Mouse (Mus musculus): ENCODE results near the gene Rabep1. TPM values are rescaled to one million over a fixed set of nuclear protein-coding genes. Genes with fewer than 3 reads are reported as not detected.
"Not testable (repeated sequence)": the region's sequence is repeated elsewhere in the genome, so short reads cannot be mapped to it uniquely, and the experiment has no call there.

Gene Rabep1
- polyA plus RNA-seq, 1 experiment from 2014 or later = 40.7 TPM

- H3K4me2 ChIP-seq (ENCODE audit: low read depth) = no peak overlapping the region
- H3K27me3 ChIP-seq (ENCODE audit: control insufficient read depth, insufficient read depth, low read length) = no peaks in the 10 kb centered on the region
- peaks cover 12% of the 10 kb centered on the region for H3K4me1 ChIP-seq (ENCODE audit: control insufficient read depth, insufficient read depth, low read length)
- WGBS = 26% methylated on average over 4 of the region's 4 CpGs
- no peak overlapping the region for H3K9ac ChIP-seq (ENCODE audit: low read length)
- ATAC-seq (ENCODE audit: insufficient read depth, low FRiP score, low TSS enrichment) (no peak), DNase-seq (ENCODE audit: low spot score) (no peak)
- no peaks in the 10 kb centered on the region for H3K36me3 ChIP-seq (ENCODE audit: control insufficient read depth, insufficient read depth, low read length)
- no peak overlapping the region for H3K4me3 ChIP-seq (ENCODE audit: low read depth, low read length)
- H3K9me3 ChIP-seq (ENCODE audit: control insufficient read depth, low read length) = no peaks in the 10 kb centered on the region
- H3K27ac ChIP-seq (ENCODE audit: low read depth, low read length) = no peak overlapping the region
These were observed 1.6 kb upstream of the Rabep1 start for GRCm38 (mm10) chr11:70842983-70843382.

GRCm38 (mm10) chr11:70843701-70844551, 652 bp upstream of the Rabep1 start:
- H3K4me3 ChIP-seq (ENCODE audit: low read depth, low read length) = peak overlapping the region; percentile 98
- H3K9me3 ChIP-seq (ENCODE audit: control insufficient read depth, low read length) = no peaks in the 10 kb centered on the region
- no peak overlapping the region for H3K27ac ChIP-seq (ENCODE audit: low read depth, low read length)
- ATAC-seq (ENCODE audit: insufficient read depth, low FRiP score, low TSS enrichment) = no peak
- H3K4me1 ChIP-seq (ENCODE audit: control insufficient read depth, insufficient read depth, low read length) = peaks cover 12% of the 10 kb centered on the region
- H3K27me3 ChIP-seq (ENCODE audit: control insufficient read depth, insufficient read depth, low read length) = no peaks in the 10 kb centered on the region
- H3K9ac ChIP-seq (ENCODE audit: low read length) = no peak overlapping the region
- DNase-seq (ENCODE audit: low spot score) = no peak
- no peaks in the 10 kb centered on the region for H3K36me3 ChIP-seq (ENCODE audit: control insufficient read depth, insufficient read depth, low read length)
- peak overlapping the region; percentile 86 for H3K4me2 ChIP-seq (ENCODE audit: low read depth)
- WGBS = 21% methylated on average over 12 of the region's 12 CpGs

DNA sequence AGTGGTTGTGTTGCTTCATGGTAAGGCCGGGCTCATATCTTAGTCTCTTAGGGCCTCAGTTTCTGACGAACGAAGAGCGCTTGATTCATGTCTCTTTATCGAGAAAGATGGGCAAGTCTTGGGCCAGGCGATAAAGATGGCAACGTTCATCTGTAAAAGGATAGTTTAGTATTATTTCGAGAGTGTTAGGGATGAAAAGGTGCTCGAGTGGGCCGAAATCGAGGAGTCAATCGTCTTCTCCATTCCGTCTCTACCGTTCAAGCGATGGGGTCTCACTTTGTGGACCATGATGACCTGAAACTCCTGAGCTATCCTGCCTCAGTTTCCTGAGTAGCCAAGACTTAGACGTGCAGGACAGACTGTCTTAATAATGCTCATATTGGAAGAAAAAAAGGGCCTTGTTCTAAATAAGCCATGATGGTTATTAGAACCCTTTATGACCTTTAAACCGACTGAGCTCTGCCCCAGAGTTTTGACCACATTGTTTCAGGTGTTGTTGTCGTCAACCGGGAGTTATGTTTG, 940 bp downstream of the Rabep1 start:
- Histone ChIP-seq H3K27me3 (ENCODE audit: control insufficient read depth, insufficient read depth, low read length) (no peaks in the 10 kb centered on the region), H3K36me3 (ENCODE audit: control insufficient read depth, insufficient read depth, low read length) (no peaks in the 10 kb centered on the region), H3K27ac (ENCODE audit: low read depth, low read length) (no peak overlapping the region), H3K9me3 (ENCODE audit: control insufficient read depth, low read length) (no peaks in the 10 kb centered on the region), H3K4me1 (ENCODE audit: control insufficient read depth, insufficient read depth, low read length) (peaks cover 12% of the 10 kb centered on the region), H3K4me2 (ENCODE audit: low read depth) (peak overlapping the region; percentile 86), H3K4me3 (ENCODE audit: low read depth, low read length) (peak overlapping the region; percentile 98), H3K9ac (ENCODE audit: low read length) (peak overlapping the region; percentile 95)
- DNase-seq (ENCODE audit: low spot score) (no peak), ATAC-seq (ENCODE audit: insufficient read depth, low FRiP score, low TSS enrichment) (no peak)
- 6% methylated on average over 19 of the region's 19 CpGs for WGBS

- H3K4me2 ChIP-seq (ENCODE audit: low read depth) = peak overlapping the region; percentile 86
- H3K27me3 ChIP-seq (ENCODE audit: control insufficient read depth, insufficient read depth, low read length) = no peaks in the 10 kb centered on the region
- peak overlapping the region; percentile 98 for H3K4me3 ChIP-seq (ENCODE audit: low read depth, low read length)
- WGBS = 72% methylated on average over 2 of the region's 2 CpGs
- DNase-seq (ENCODE audit: low spot score) (no peak), ATAC-seq (ENCODE audit: insufficient read depth, low FRiP score, low TSS enrichment) (no peak)
- H3K4me1 ChIP-seq (ENCODE audit: control insufficient read depth, insufficient read depth, low read length) = peaks cover 12% of the 10 kb centered on the region
- H3K27ac ChIP-seq (ENCODE audit: low read depth, low read length) = no peak overlapping the region
- no peaks in the 10 kb centered on the region for H3K9me3 ChIP-seq (ENCODE audit: control insufficient read depth, low read length)
- H3K36me3 ChIP-seq (ENCODE audit: control insufficient read depth, insufficient read depth, low read length) = no peaks in the 10 kb centered on the region
- peak overlapping the region; percentile 95; the same call in 1 of the 2 replicates for H3K9ac ChIP-seq (ENCODE audit: low read length)
These were observed 1.5 kb downstream of the Rabep1 start for GRCm38 (mm10) chr11:70846029-70846428.

DNA sequence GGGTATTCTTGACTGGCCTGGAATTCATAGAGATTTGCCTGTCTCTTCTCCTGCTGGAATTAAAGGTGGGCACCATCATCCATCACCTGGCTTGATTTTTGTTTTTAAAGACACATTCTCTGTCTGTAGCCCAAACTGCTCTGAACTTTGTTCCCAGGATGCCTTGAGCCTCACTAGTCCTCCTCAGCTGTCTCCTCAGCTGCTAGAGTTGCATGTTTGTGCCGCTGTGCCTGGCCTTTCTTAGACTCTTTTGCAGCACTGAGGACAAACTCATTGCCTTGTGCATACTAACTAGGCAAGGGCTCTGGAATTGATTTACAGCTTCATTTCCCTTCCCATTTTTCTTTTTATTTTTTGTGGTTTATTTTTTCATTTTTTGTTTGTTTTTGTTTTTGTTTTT, 15.8 kb downstream of the Rabep1 start:
- DNase-seq (ENCODE audit: low spot score) = no peak
- Histone ChIP-seq H3K9ac (ENCODE audit: low read length) (no peak overlapping the region), H3K4me2 (ENCODE audit: low read depth) (no peak overlapping the region), H3K4me1 (ENCODE audit: control insufficient read depth, insufficient read depth, low read length) (no peaks in the 10 kb centered on the region), H3K27me3 (ENCODE audit: control insufficient read depth, insufficient read depth, low read length) (no peaks in the 10 kb centered on the region), H3K4me3 (ENCODE audit: low read depth, low read length) (no peak overlapping the region), H3K27ac (ENCODE audit: low read depth, low read length) (no peak overlapping the region), H3K36me3 (ENCODE audit: control insufficient read depth, insufficient read depth, low read length) (no peaks in the 10 kb centered on the region), H3K9me3 (ENCODE audit: control insufficient read depth, low read length) (no peaks in the 10 kb centered on the region)
- 95% methylated on average over 1 of the region's 1 CpGs for WGBS
- ATAC-seq (ENCODE audit: insufficient read depth, low FRiP score, low TSS enrichment) = no peak

GRCm38 (mm10) chr11:70863204-70863603, 18.6 kb downstream of the Rabep1 start:
- H3K27me3 ChIP-seq (ENCODE audit: control insufficient read depth, insufficient read depth, low read length); H3K4me1 ChIP-seq (ENCODE audit: control insufficient read depth, insufficient read depth, low read length); ATAC-seq (ENCODE audit: insufficient read depth, low FRiP score, low TSS enrichment); H3K36me3 ChIP-seq (ENCODE audit: control insufficient read depth, insufficient read depth, low read length); H3K27ac ChIP-seq (ENCODE audit: low read depth, low read length); H3K4me2 ChIP-seq (ENCODE audit: low read depth); H3K4me3 ChIP-seq (ENCODE audit: low read depth, low read length); H3K9me3 ChIP-seq (ENCODE audit: control insufficient read depth, low read length); DNase-seq (ENCODE audit: low spot score); H3K9ac ChIP-seq (ENCODE audit: low read length): not testable (repeated sequence)
- 89% methylated on average over 2 of the region's 2 CpGs for WGBS

- DNase-seq (ENCODE audit: low spot score) = no peak
These were observed 20.6 kb downstream of the Rabep1 start for GRCm38 (mm10) chr11:70865223-70865622.

GRCm38 (mm10) chr11:70869263-70869662, 24.7 kb downstream of the Rabep1 start:
- no peak overlapping the region for H3K9ac ChIP-seq (ENCODE audit: low read length)
- no peaks in the 10 kb centered on the region for H3K27me3 ChIP-seq (ENCODE audit: control insufficient read depth, insufficient read depth, low read length)
- ATAC-seq (ENCODE audit: insufficient read depth, low FRiP score, low TSS enrichment) (no peak), DNase-seq (ENCODE audit: low spot score) (no peak)
- no peak overlapping the region for H3K4me2 ChIP-seq (ENCODE audit: low read depth)
- no peaks in the 10 kb centered on the region for H3K9me3 ChIP-seq (ENCODE audit: control insufficient read depth, low read length)
- no peak overlapping the region for H3K4me3 ChIP-seq (ENCODE audit: low read depth, low read length)
- no peak overlapping the region for H3K27ac ChIP-seq (ENCODE audit: low read depth, low read length)
- WGBS = 96% methylated on average over 3 of the region's 3 CpGs
- no peaks in the 10 kb centered on the region for H3K36me3 ChIP-seq (ENCODE audit: control insufficient read depth, insufficient read depth, low read length)
- H3K4me1 ChIP-seq (ENCODE audit: control insufficient read depth, insufficient read depth, low read length) = no peaks in the 10 kb centered on the region

More at GRCm38 (mm10) chr11:70865223-70865622, 20.6 kb downstream of the Rabep1 start:
- Histone ChIP-seq H3K4me3 (ENCODE audit: low read depth, low read length) (no peak overlapping the region), H3K27me3 (ENCODE audit: control insufficient read depth, insufficient read depth, low read length) (no peaks in the 10 kb centered on the region), H3K36me3 (ENCODE audit: control insufficient read depth, insufficient read depth, low read length) (no peaks in the 10 kb centered on the region), H3K4me2 (ENCODE audit: low read depth) (no peak overlapping the region), H3K9me3 (ENCODE audit: control insufficient read depth, low read length) (no peaks in the 10 kb centered on the region), H3K9ac (ENCODE audit: low read length) (no peak overlapping the region), H3K4me1 (ENCODE audit: control insufficient read depth, insufficient read depth, low read length) (no peaks in the 10 kb centered on the region), H3K27ac (ENCODE audit: low read depth, low read length) (no peak overlapping the region)
- ATAC-seq (ENCODE audit: insufficient read depth, low FRiP score, low TSS enrichment) = no peak
- 77% methylated on average over 2 of the region's 2 CpGs for WGBS

GRCm38 (mm10) chr11:70869811-70870210, 25.2 kb downstream of the Rabep1 start:
- Histone ChIP-seq H3K27me3 (ENCODE audit: control insufficient read depth, insufficient read depth, low read length) (no peaks in the 10 kb centered on the region), H3K36me3 (ENCODE audit: control insufficient read depth, insufficient read depth, low read length) (no peaks in the 10 kb centered on the region), H3K4me1 (ENCODE audit: control insufficient read depth, insufficient read depth, low read length) (no peaks in the 10 kb centered on the region), H3K4me2 (ENCODE audit: low read depth) (no peak overlapping the region), H3K27ac (ENCODE audit: low read depth, low read length) (no peak overlapping the region), H3K9me3 (ENCODE audit: control insufficient read depth, low read length) (no peaks in the 10 kb centered on the region), H3K9ac (ENCODE audit: low read length) (no peak overlapping the region), H3K4me3 (ENCODE audit: low read depth, low read length) (no peak overlapping the region)
- DNase-seq (ENCODE audit: low spot score) (no peak), ATAC-seq (ENCODE audit: insufficient read depth, low FRiP score, low TSS enrichment) (no peak)
- WGBS = 93% methylated on average over 2 of the region's 2 CpGs
